Mouse (Mus musculus): ENCODE measurements around the gene Foxo1. TPM values are rescaled to one million over a fixed set of nuclear protein-coding genes. Genes with fewer than 3 reads are reported as not detected.

The Foxo1 gene
- polyA plus RNA-seq, 1 experiment from 2014 or later: 5.8 TPM

DNA sequence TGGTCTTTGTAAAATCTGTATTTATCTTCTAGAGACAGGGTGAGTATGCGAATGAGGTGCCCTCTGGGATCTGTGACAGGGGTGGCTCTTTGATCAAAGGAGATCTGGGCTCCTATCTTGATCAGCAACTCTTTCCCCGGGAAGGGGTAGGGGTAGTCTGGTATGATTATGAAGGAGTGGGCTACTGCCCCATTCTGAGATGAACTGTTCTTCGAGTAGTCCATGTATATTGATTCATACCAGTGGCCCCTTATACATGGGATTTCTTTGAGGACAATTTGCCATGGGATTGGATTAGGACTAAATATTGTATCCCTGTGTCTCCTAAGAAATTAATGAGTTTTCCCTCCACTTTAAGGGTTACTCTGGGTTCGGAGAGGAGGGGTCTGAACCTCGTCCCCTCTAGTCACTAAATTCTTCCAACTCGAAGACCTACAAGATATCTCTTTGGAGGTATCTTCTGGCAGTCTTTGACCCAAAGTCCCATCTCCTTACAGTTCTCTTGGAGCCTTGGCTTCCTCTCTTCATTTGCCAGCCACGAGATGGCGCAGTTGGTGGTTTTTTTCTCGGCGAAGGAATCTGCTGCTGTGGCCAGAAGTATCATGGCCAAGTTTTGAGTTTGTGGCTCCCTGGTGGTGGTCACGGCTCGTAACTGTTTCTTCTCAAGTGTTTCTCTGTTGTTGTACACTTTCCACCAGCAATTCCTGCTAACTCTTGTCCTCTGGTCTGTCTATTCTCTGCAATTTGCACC is 24.7 kb upstream of the Foxo1 start:
- H3K36me3 ChIP-seq (replicated peaks; ENCODE audit: control insufficient read depth, insufficient read depth, low read depth, low read length): no peaks in the 10 kb centered on the region
- DNase-seq (ENCODE audit: low spot score) (peak; percentile 50), ATAC-seq (replicated peaks; ENCODE audit: insufficient number of reproducible peaks, low FRiP score, low TSS enrichment, low read depth) (no peak)
- H3K9ac ChIP-seq (replicated peaks; ENCODE audit: low read length): no peak overlapping the region
- no peaks in the 10 kb centered on the region for H3K9me3 ChIP-seq (replicated peaks; ENCODE audit: control insufficient read depth, low read length)
- no peak overlapping the region for H3K4me2 ChIP-seq (ENCODE audit: low read depth, low read length)
- no peak overlapping the region for H3K27ac ChIP-seq (replicated peaks; ENCODE audit: low read depth, low read length)
- WGBS: 54% methylated on average over 12 of the region's 12 CpGs
- no peak overlapping the region for H3K4me3 ChIP-seq (ENCODE audit: low read depth, low read length)
- H3K4me1 ChIP-seq (ENCODE audit: control insufficient read depth, insufficient read depth, low read length): no peaks in the 10 kb centered on the region
- no peaks in the 10 kb centered on the region for H3K27me3 ChIP-seq (ENCODE audit: control insufficient read depth, insufficient read depth, low read length)

DNA sequence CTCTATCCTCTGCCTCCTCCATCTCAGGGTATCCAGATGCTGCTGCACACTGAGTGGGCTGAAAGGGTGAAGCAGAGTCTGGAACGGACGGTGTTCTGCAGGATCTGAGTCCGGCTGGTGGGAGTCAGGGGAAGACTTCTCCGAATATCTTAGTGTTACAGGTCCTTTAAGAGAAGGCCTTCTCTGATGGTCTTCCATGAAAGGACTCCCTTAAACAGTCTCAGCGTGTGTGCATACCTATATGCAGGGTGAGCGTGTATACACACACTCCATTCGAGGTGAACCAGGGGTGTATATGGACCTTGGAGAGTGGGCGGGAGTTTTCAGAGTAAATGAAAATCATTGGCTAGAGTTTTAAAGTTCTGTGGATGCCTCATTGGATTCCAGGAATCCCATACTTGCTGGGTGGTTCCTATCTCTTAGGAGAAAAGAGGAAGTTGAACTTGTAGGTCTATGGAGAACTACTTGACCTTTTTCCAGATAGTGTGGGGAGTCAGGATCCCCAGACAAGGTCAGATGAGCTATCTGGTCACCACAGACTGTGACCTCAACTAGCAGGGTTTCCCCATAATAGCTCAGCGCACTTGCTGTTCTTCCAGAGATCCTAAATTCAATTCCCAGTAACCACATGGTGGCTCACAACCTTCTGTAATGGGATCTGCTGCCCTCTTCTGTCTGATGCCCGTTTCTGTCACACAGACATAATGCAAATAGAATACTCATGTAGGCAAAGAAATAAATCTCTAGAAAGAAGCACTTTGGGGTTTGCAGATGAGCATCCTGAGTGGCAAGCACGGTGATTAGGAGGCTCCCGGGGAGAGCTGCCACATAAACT is 21.9 kb upstream of the Foxo1 start:
- DNase-seq (ENCODE audit: low spot score) (no peak), ATAC-seq (replicated peaks; ENCODE audit: insufficient number of reproducible peaks, low FRiP score, low TSS enrichment, low read depth) (no peak)
- Histone ChIP-seq H3K27ac (replicated peaks; ENCODE audit: low read depth, low read length) (no peak overlapping the region), H3K4me2 (ENCODE audit: low read depth, low read length) (no peak overlapping the region), H3K36me3 (replicated peaks; ENCODE audit: control insufficient read depth, insufficient read depth, low read depth, low read length) (no peaks in the 10 kb centered on the region), H3K27me3 (ENCODE audit: control insufficient read depth, insufficient read depth, low read length) (no peaks in the 10 kb centered on the region), H3K9me3 (replicated peaks; ENCODE audit: control insufficient read depth, low read length) (no peaks in the 10 kb centered on the region), H3K4me3 (ENCODE audit: low read depth, low read length) (no peak overlapping the region), H3K9ac (replicated peaks; ENCODE audit: low read length) (no peak overlapping the region), H3K4me1 (ENCODE audit: control insufficient read depth, insufficient read depth, low read length) (no peaks in the 10 kb centered on the region)
- WGBS: 83% methylated on average over 12 of the region's 12 CpGs

DNA sequence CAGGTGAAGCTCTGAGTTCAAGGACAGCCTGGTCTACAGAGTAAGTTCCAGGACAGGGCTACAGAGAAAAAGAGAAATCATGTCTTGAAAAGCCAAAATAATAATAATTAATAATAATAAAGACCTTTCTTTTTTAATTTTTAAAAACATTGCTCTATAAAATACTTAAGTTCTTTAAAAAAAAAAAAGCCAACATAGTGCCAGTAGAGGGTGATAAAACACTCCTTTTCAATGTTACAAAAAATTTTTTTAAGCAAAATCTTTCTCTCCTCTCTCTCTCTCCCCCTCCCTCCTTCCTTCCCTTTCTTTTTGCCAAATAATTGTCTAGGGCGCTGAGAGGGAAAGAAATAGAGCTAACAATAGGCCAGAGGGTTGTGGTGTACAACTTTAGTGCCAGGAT is 17.0 kb upstream of the Foxo1 start:
- Histone ChIP-seq H3K27ac (replicated peaks; ENCODE audit: low read depth, low read length) (no peak overlapping the region), H3K36me3 (replicated peaks; ENCODE audit: control insufficient read depth, insufficient read depth, low read depth, low read length) (no peaks in the 10 kb centered on the region), H3K27me3 (ENCODE audit: control insufficient read depth, insufficient read depth, low read length) (no peaks in the 10 kb centered on the region), H3K4me2 (ENCODE audit: low read depth, low read length) (no peak overlapping the region), H3K4me3 (ENCODE audit: low read depth, low read length) (no peak overlapping the region), H3K4me1 (ENCODE audit: control insufficient read depth, insufficient read depth, low read length) (no peaks in the 10 kb centered on the region), H3K9me3 (replicated peaks; ENCODE audit: control insufficient read depth, low read length) (no peaks in the 10 kb centered on the region), H3K9ac (replicated peaks; ENCODE audit: low read length) (no peak overlapping the region)
- ATAC-seq (replicated peaks; ENCODE audit: insufficient number of reproducible peaks, low FRiP score, low TSS enrichment, low read depth) (no peak), DNase-seq (ENCODE audit: low spot score) (no peak)
- WGBS: 61% methylated on average over 1 of the region's 1 CpGs

DNA sequence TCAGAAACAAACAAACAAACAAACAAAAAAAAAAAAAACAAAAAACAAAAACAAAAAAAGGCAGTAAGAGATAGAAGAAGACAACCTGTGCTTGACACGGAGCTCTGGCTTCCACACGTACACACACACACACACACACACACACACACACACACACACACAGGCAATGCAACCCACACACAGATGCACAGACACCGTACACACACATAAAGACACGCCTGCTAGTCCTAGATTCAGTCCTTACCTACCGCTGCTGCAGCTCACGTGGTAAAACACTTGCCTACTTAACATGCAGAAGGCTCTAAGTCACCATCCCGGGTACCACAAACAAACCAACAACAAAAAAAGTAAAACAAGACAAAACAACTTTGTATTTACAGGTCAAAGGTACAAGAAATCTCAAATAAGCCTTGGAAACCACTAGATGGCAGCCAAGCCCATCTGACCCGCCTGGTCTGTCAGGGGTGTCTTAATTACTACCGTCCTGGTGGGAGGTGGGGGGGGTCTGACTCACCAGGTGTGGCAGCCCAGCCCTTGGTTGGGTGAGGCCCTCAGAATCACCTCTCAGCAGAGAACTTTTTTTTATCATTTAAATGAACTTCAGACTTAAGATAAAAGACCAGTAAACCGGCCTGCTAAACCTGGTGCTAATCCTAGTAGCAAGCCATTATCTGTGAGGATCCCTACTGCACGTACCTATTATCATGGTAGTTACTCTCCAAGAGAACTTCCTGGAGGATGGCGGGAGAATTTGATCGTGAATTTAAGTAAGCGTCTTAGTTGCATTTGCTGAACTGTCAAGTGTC is 14.3 kb upstream of the Foxo1 start:
- 16% methylated on average over 14 of the region's 14 CpGs for WGBS
- Histone ChIP-seq H3K4me1 (ENCODE audit: control insufficient read depth, insufficient read depth, low read length) (no peaks in the 10 kb centered on the region), H3K9me3 (replicated peaks; ENCODE audit: control insufficient read depth, low read length) (no peaks in the 10 kb centered on the region), H3K27ac (replicated peaks; ENCODE audit: low read depth, low read length) (no peak overlapping the region), H3K36me3 (replicated peaks; ENCODE audit: control insufficient read depth, insufficient read depth, low read depth, low read length) (no peaks in the 10 kb centered on the region), H3K4me2 (ENCODE audit: low read depth, low read length) (no peak overlapping the region), H3K9ac (replicated peaks; ENCODE audit: low read length) (no peak overlapping the region), H3K27me3 (ENCODE audit: control insufficient read depth, insufficient read depth, low read length) (no peaks in the 10 kb centered on the region), H3K4me3 (ENCODE audit: low read depth, low read length) (no peak overlapping the region)
- no peak for ATAC-seq (replicated peaks; ENCODE audit: insufficient number of reproducible peaks, low FRiP score, low TSS enrichment, low read depth)
- peak; percentile 60 for DNase-seq (ENCODE audit: low spot score)

DNA sequence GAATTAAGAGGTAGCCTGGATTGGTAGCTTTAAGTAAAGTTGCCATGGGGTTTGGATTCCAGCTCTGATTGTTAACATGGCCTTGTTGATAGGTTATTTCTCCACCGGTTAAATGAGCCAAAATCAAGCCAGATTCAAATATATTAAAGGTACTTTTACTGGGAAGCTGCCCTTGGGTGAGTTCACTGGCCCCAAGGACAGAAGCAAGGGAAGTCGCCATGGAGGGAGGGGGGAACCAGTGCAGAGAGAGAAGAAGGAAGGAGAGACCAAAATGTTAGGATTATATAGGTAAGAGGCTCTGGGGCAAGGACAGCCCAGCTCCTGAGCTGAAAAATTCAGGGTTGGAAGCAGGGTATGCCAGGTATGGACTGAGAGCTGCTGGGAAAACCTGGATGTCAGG is 13.6 kb upstream of the Foxo1 start:
- WGBS: 15% methylated on average over 2 of the region's 2 CpGs
- Histone ChIP-seq H3K36me3 (replicated peaks; ENCODE audit: control insufficient read depth, insufficient read depth, low read depth, low read length) (no peaks in the 10 kb centered on the region), H3K4me2 (ENCODE audit: low read depth, low read length) (no peak overlapping the region), H3K27ac (replicated peaks; ENCODE audit: low read depth, low read length) (no peak overlapping the region), H3K4me3 (ENCODE audit: low read depth, low read length) (no peak overlapping the region), H3K27me3 (ENCODE audit: control insufficient read depth, insufficient read depth, low read length) (no peaks in the 10 kb centered on the region), H3K9ac (replicated peaks; ENCODE audit: low read length) (no peak overlapping the region), H3K4me1 (ENCODE audit: control insufficient read depth, insufficient read depth, low read length) (no peaks in the 10 kb centered on the region), H3K9me3 (replicated peaks; ENCODE audit: control insufficient read depth, low read length) (no peaks in the 10 kb centered on the region)
- DNase-seq (ENCODE audit: low spot score) (no peak), ATAC-seq (replicated peaks; ENCODE audit: insufficient number of reproducible peaks, low FRiP score, low TSS enrichment, low read depth) (no peak)

DNA sequence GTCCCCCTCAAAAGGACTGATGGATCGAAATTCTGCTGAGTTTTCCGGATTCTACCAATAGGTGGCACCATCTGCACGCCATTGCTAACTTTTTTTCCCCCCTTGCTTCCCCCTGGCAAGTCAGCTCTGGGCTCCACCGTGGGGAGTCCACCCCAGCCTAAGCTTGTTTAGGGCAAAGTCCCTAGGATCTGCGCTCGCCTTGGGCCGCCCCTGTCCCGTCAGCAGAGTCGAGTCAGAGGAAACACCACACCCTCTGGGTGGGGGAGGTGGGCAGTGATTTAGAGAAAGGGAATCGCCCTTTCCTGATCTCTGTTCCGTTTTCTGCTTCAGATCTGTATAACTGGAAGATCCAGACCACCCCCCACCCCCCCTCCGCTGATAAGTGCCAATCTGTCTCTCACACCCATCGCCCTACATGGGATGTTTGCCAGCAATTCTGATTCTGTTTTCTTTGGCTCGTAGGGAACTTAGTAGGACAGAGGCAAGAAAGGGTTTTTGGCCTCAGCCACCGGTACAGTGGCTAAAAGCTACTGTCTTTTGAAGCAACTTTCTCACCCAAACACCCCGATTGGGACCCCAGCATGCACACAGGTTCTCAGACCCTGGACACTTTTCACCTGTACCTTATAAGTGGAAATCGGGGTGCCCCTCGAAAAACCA is 10.2 kb upstream of the Foxo1 start:
- H3K36me3 ChIP-seq (replicated peaks; ENCODE audit: control insufficient read depth, insufficient read depth, low read depth, low read length): no peaks in the 10 kb centered on the region
- WGBS: 12% methylated on average over 18 of the region's 18 CpGs
- peak; percentile 77 for DNase-seq (ENCODE audit: low spot score)
- no peaks in the 10 kb centered on the region for H3K27me3 ChIP-seq (ENCODE audit: control insufficient read depth, insufficient read depth, low read length)
- H3K4me1 ChIP-seq (ENCODE audit: control insufficient read depth, insufficient read depth, low read length): no peaks in the 10 kb centered on the region
- no peaks in the 10 kb centered on the region for H3K9me3 ChIP-seq (replicated peaks; ENCODE audit: control insufficient read depth, low read length)
- H3K9ac ChIP-seq (replicated peaks; ENCODE audit: low read length): no peak overlapping the region
- H3K27ac ChIP-seq (replicated peaks; ENCODE audit: low read depth, low read length): no peak overlapping the region
- peak overlapping the region; percentile 46 for H3K4me2 ChIP-seq (ENCODE audit: low read depth, low read length)
- peak overlapping the region; percentile 17; the same call in 1 of the 2 replicates for H3K4me3 ChIP-seq (ENCODE audit: low read depth, low read length)
- ATAC-seq (replicated peaks; ENCODE audit: insufficient number of reproducible peaks, low FRiP score, low TSS enrichment, low read depth): peak; percentile 77; the same call in 1 of the 2 replicates

DNA sequence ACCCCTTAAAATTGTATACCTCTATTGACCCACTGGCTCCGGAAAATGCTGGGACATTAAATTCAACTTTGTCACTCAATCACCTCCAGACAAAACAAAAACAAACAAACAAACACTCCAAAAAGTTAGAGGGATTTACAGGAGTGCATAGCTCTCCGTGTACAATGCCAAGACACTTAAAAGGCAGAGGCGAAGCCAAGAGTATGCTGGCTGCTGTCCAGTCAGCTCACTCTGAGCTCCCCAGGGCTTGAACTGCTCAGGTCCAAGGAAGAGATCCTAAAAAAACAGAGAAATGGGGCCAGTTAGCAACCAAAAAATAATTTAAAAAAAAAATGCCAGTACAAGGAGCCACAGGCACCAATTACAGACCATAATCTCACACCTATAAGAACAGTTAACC is 9.6 kb upstream of the Foxo1 start:
- ATAC-seq (replicated peaks; ENCODE audit: insufficient number of reproducible peaks, low FRiP score, low TSS enrichment, low read depth) (no peak), DNase-seq (ENCODE audit: low spot score) (no peak)
- H3K9me3 ChIP-seq (replicated peaks; ENCODE audit: control insufficient read depth, low read length): no peaks in the 10 kb centered on the region
- H3K4me1 ChIP-seq (ENCODE audit: control insufficient read depth, insufficient read depth, low read length): no peaks in the 10 kb centered on the region
- no peak overlapping the region for H3K4me3 ChIP-seq (ENCODE audit: low read depth, low read length)
- WGBS: 46% methylated on average over 3 of the region's 3 CpGs
- no peak overlapping the region for H3K9ac ChIP-seq (replicated peaks; ENCODE audit: low read length)
- H3K27ac ChIP-seq (replicated peaks; ENCODE audit: low read depth, low read length): no peak overlapping the region
- no peaks in the 10 kb centered on the region for H3K36me3 ChIP-seq (replicated peaks; ENCODE audit: control insufficient read depth, insufficient read depth, low read depth, low read length)
- no peaks in the 10 kb centered on the region for H3K27me3 ChIP-seq (ENCODE audit: control insufficient read depth, insufficient read depth, low read length)
- H3K4me2 ChIP-seq (ENCODE audit: low read depth, low read length): no peak overlapping the region
